Mouse (Mus musculus) hindbrain, embryonic 12.5 days (tissue): ENCODE data around the gene Zfp691. TPM values are rescaled to one million over a fixed set of nuclear protein-coding genes. Genes with fewer than 3 reads are reported as not detected.

Experiments used
- ATAC-seq: fragments of 200-750 bp; cut with Nextera tagmentation; 2 replicates; pipeline ENCODE4 v1.8.0; 2017; ENCODE audit warnings: moderate TSS enrichment; ENCODE audit not compliant: low FRiP score
- H3K27ac ChIP-seq: fragments of 300-500 bp; sonication (generic); 2 replicates; pipeline ENCODE4 v1.5.1; 2016; ENCODE audit warnings: mild to moderate bottlenecking
- H3K27me3 ChIP-seq: fragments of 300-500 bp; sonication (generic); 2 replicates; pipeline ENCODE4 v1.6.1; 2016; ENCODE audit warnings: mild to moderate bottlenecking
- H3K36me3 ChIP-seq: fragments of 300-500 bp; sonication (generic); 2 replicates; pipeline ENCODE4 v1.6.1; 2016; ENCODE audit warnings: mild to moderate bottlenecking
- H3K4me1 ChIP-seq: fragments of 300-500 bp; sonication (generic); 2 replicates; pipeline ENCODE4 v1.6.1; 2016
- H3K4me2 ChIP-seq: fragments of 300-500 bp; sonication (generic); replicated peaks from 2 replicates; pipeline ENCODE4 v1.6.1; 2016; ENCODE audit warnings: mild to moderate bottlenecking
- H3K4me3 ChIP-seq: fragments of 300-500 bp; sonication (generic); 2 replicates; pipeline ENCODE4 v1.5.1; 2016; ENCODE audit warnings: mild to moderate bottlenecking
- H3K9ac ChIP-seq: fragments of 300-500 bp; sonication (generic); 2 replicates; pipeline ENCODE4 v1.6.1; 2016; ENCODE audit warnings: mild to moderate bottlenecking, moderate library complexity
- H3K9me3 ChIP-seq: fragments of 300-500 bp; sonication (generic); replicated peaks from 2 replicates; pipeline ENCODE4 v1.6.1; 2016; ENCODE audit warnings: mild to moderate bottlenecking
- WGBS: fragments of 180-500 bp; shearing (Covaris S2); methylation state at CpG from one replicate; pipeline ENCODE4 v1.1.7; 2016; 5-methylcytosine and 5-hydroxymethylcytosine counted together
- polyA plus RNA-seq: library from polyadenylated mRNA; unstranded; fragments of >200 nt; fragmentation: Nextera tagmentation; extraction: Ambion mirVana; gene quantifications from 2 replicates; pipeline ENCODE4 v1.2.1, GENCODE M21; 2016

The Zfp691 gene
- polyA plus RNA-seq, 1 experiment from 2014 or later: 9.7 TPM

DNA sequence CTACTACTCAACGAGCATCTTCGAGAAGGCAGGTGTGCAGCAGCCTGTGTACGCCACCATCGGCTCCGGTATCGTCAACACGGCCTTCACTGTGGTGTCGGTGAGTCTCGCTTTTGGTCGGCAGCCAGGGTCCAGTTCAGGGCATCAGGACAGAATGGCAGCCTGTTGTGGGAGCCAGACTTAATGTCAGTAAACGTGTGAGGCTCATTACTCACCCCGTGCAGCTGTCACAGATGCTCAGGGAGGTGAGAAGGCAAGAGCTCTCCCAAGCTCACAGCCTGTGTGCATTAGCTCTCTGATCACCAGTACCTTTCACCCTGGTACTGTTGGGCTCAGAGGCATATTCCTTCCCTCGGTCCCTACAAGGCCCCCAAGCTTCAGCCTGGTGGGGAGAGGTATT lies 40.1 kb downstream of the Zfp691 start:
- Histone ChIP-seq H3K4me2 (no peak overlapping the region), H3K36me3 (peaks cover 55% of the 10 kb centered on the region), H3K4me1 (peaks cover 12% of the 10 kb centered on the region), H3K9me3 (no peaks in the 10 kb centered on the region), H3K27me3 (no peaks in the 10 kb centered on the region), H3K4me3 (no peak overlapping the region), H3K9ac (no peak overlapping the region), H3K27ac (no peak overlapping the region)
- WGBS: 90% methylated on average over 13 of the region's 13 CpGs
- no peak for ATAC-seq

DNA sequence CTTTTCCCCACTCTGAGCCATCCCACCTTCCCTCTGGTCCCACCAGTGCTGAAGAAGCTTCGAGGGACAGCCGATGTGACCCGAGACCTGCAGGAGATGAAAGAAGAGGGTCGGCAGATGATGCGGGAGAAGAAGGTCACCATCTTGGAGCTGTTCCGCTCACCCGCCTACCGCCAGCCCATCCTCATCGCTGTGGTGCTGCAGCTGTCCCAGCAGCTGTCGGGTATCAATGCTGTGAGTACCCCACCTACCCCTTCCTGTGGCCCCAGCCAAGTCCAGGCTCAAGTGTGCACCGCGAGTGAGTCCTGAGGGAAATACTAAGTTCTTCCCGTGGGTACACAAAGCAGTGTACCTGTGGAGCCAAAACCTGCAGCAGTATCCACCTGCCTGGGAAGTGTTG lies 40.7 kb downstream of the Zfp691 start:
- 87% methylated on average over 13 of the region's 13 CpGs for WGBS
- Histone ChIP-seq H3K36me3 (peaks cover 60% of the 10 kb centered on the region), H3K4me2 (no peak overlapping the region), H3K9me3 (no peaks in the 10 kb centered on the region), H3K4me3 (no peak overlapping the region), H3K4me1 (peaks cover 8% of the 10 kb centered on the region), H3K27ac (no peak overlapping the region), H3K27me3 (no peaks in the 10 kb centered on the region), H3K9ac (no peak overlapping the region)
- ATAC-seq: no peak

GRCm38 (mm10) chr4:119131189-119131910 lies 42.6 kb downstream of the Zfp691 start:
- no peak for ATAC-seq
- Histone ChIP-seq H3K9me3 (no peaks in the 10 kb centered on the region), H3K4me2 (no peak overlapping the region), H3K27ac (no peak overlapping the region), H3K4me1 (peaks cover 3% of the 10 kb centered on the region; the same call in 1 of the 2 replicates), H3K9ac (no peak overlapping the region; the same call in 1 of the 2 replicates), H3K36me3 (peaks cover 56% of the 10 kb centered on the region), H3K4me3 (no peak overlapping the region), H3K27me3 (no peaks in the 10 kb centered on the region)
- WGBS: 79% methylated on average over 8 of the region's 8 CpGs

DNA sequence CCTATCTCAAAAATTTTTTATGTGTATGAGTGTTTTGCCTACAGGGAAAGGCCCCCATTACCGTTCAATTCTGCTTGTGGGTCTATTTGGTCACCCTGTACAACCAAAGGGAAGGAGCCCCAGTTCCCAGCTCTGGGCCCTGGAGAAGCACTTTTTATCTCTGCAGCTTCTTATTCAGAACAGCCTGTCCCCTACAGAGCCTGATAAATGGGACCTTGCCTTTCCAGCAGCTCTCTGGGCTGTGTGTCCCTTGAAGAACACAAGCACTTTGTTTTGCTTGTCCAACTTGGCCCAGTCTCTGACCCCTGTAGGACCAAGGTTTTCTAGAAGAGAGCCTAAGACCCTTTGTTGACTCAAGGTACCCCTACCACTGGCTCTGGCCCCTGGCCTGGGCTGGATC lies 44.9 kb downstream of the Zfp691 start:
- no peak overlapping the region for H3K4me3 ChIP-seq
- H3K4me1 ChIP-seq: peaks cover 3% of the 10 kb centered on the region; the same call in 1 of the 2 replicates
- H3K36me3 ChIP-seq: peaks cover 41% of the 10 kb centered on the region
- 88% methylated on average over 1 of the region's 1 CpGs for WGBS
- H3K9me3 ChIP-seq: no peaks in the 10 kb centered on the region
- H3K4me2 ChIP-seq: no peak overlapping the region
- no peak overlapping the region for H3K27ac ChIP-seq
- H3K9ac ChIP-seq: no peak overlapping the region
- no peaks in the 10 kb centered on the region for H3K27me3 ChIP-seq
- no peak for ATAC-seq

- Histone ChIP-seq H3K9me3 (no peaks in the 10 kb centered on the region), H3K36me3 (peaks cover 36% of the 10 kb centered on the region), H3K9ac (no peak overlapping the region), H3K4me3 (no peak overlapping the region), H3K27me3 (no peaks in the 10 kb centered on the region), H3K27ac (no peak overlapping the region), H3K4me1 (peaks cover 3% of the 10 kb centered on the region; the same call in 1 of the 2 replicates), H3K4me2 (no peak overlapping the region)
- ATAC-seq: no peak
- WGBS: 87% methylated on average over 7 of the region's 7 CpGs
Measured at GRCm38 (mm10) chr4:119128547-119128946, 45.4 kb downstream of the Zfp691 start.

- H3K4me2 ChIP-seq: no peak overlapping the region
- no peak for ATAC-seq
Measured at GRCm38 (mm10) chr4:119127229-119127628, 46.8 kb downstream of the Zfp691 start.

GRCm38 (mm10) chr4:119125577-119126270 lies 48.3 kb downstream of the Zfp691 start:
- H3K27me3 ChIP-seq: no peaks in the 10 kb centered on the region
- H3K4me1 ChIP-seq: peaks cover 3% of the 10 kb centered on the region; the same call in 1 of the 2 replicates
- ATAC-seq: no peak
- peaks cover 33% of the 10 kb centered on the region for H3K36me3 ChIP-seq
- H3K4me3 ChIP-seq: no peak overlapping the region
- H3K9me3 ChIP-seq: no peaks in the 10 kb centered on the region
- H3K4me2 ChIP-seq: no peak overlapping the region
- no peak overlapping the region for H3K27ac ChIP-seq
- whole genome bisulfite sequencing: 84% methylated on average over 9 of the region's 9 CpGs
- no peak overlapping the region for H3K9ac ChIP-seq

More at GRCm38 (mm10) chr4:119127229-119127628, 46.8 kb downstream of the Zfp691 start:
- Histone ChIP-seq H3K9me3 (no peaks in the 10 kb centered on the region), H3K27ac (no peak overlapping the region), H3K9ac (no peak overlapping the region), H3K36me3 (peaks cover 27% of the 10 kb centered on the region), H3K27me3 (no peaks in the 10 kb centered on the region), H3K4me1 (peaks cover 3% of the 10 kb centered on the region; the same call in 1 of the 2 replicates), H3K4me3 (no peak overlapping the region)
- WGBS: 78% methylated on average over 6 of the region's 6 CpGs

DNA sequence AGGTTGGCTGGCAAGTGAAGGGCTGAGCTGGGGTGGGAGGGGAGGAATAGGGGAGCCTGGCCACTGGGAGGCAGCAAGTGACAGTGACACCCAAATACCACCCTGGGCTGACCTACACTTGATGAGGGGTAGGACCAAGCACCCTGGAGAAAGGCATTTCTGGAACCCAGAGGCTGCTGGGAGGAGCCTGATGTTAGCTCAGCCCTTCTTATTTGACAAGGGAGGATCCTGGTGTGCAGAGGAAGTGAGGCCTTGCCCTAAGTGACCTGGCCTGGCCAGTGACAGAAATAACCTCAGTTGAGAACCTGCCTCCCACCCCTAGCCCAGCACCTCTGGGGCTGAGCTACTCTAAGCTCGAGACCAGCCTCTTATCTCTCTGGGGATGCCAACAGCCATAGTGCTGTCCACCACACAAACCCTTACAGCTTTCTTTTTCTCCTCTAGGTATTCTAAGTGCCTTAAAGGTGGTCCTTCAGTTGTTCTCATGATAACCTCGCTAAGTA lies 49.2 kb downstream of the Zfp691 start:
- Histone ChIP-seq H3K27me3 (no peaks in the 10 kb centered on the region), H3K4me2 (no peak overlapping the region), H3K36me3 (peaks cover 41% of the 10 kb centered on the region), H3K9ac (no peak overlapping the region), H3K4me3 (no peak overlapping the region), H3K27ac (no peak overlapping the region), H3K9me3 (no peaks in the 10 kb centered on the region), H3K4me1 (peaks cover 3% of the 10 kb centered on the region; the same call in 1 of the 2 replicates)
- WGBS: 88% methylated on average over 2 of the region's 2 CpGs
- ATAC-seq: no peak

- 56% methylated on average over 4 of the region's 4 CpGs for WGBS
- 0 out of 2 replicates have a peak, but pooled peaks cover 2% of the 10 kb centered on the region for H3K4me1 ChIP-seq
- H3K4me3 ChIP-seq: no peak overlapping the region
- no peak overlapping the region for H3K4me2 ChIP-seq
- no peak overlapping the region for H3K9ac ChIP-seq
- ATAC-seq: peak; percentile 24; the same call in 1 of the 2 replicates
- H3K27ac ChIP-seq: no peak overlapping the region
- H3K9me3 ChIP-seq: no peaks in the 10 kb centered on the region
- peaks cover 30% of the 10 kb centered on the region for H3K36me3 ChIP-seq
- no peaks in the 10 kb centered on the region for H3K27me3 ChIP-seq
Measured at GRCm38 (mm10) chr4:119121249-119121648, 52.7 kb downstream of the Zfp691 start.

GRCm38 (mm10) chr4:119120095-119120494 lies 53.9 kb downstream of the Zfp691 start:
- WGBS: 88% methylated on average over 6 of the region's 6 CpGs
- Histone ChIP-seq H3K27me3 (no peaks in the 10 kb centered on the region), H3K9ac (no peak overlapping the region), H3K27ac (no peak overlapping the region), H3K4me3 (no peak overlapping the region), H3K4me2 (no peak overlapping the region), H3K36me3 (peaks cover 23% of the 10 kb centered on the region; the same call in 1 of the 2 replicates), H3K4me1 (peaks cover 6% of the 10 kb centered on the region; the same call in 1 of the 2 replicates), H3K9me3 (no peaks in the 10 kb centered on the region)
- ATAC-seq: no peak
